Mouse (Mus musculus): Measurements from ENCODE around the gene Dcbld2. TPM values are rescaled to one million over a fixed set of nuclear protein-coding genes. Genes with fewer than 3 reads are reported as not detected.

The Dcbld2 gene
- total RNA-seq, 2 experiments from 2014 or later = 13.1 to 15.8 TPM

- no peak for DNase-seq (ENCODE audit: low spot score in 2 of 2)
Observed at GRCm38 (mm10) chr16:58481906-58482270, 73.6 kb downstream of the Dcbld2 start.

DNA sequence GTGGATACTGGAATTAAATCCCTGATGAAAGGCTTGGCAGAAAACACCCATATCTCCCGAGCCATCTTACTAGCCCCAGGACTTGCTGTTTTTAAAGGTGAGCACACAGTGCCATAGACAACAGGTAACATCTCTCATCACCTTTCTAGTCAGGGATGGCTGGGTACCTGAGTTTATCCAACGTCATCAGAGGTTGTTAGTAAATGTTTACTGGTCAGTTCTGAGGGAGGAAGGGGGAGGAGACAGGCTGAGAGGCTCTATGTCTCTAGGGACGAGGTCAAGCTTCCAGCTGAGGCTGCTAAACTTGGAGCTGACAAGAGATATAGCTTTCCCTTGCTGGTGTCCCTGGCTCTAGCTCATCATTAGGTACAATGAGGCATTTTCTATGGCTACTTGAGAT is 74.1 kb downstream of the Dcbld2 start:
- DNase-seq (ENCODE audit: low spot score in 2 of 2) = no peak

GRCm38 (mm10) chr16:58487861-58488260 is 79.6 kb downstream of the Dcbld2 start:
- DNase-seq (ENCODE audit: low spot score in 2 of 2) = no peak

DNA sequence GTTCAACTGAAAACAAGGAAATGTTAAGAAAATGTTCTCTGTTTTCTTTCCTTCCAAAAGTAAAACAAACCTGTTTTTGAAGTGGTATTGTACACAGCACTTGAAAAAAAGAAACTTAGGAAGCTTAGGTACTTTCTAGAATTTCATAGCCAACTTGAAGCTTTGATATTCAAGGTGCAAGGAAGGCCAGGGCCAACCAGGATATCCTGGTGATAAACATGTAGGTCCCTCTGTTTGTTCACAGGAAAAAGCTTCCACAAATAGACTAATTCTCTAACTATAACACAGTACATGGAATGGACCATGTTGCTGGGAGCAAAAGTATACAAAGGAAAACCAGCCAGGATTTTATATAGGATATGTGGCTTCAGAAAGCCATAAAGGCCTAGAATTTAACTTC is 88.5 kb downstream of the Dcbld2 start:
- DNase-seq (ENCODE audit: low spot score in 2 of 2) = no peak

DNA sequence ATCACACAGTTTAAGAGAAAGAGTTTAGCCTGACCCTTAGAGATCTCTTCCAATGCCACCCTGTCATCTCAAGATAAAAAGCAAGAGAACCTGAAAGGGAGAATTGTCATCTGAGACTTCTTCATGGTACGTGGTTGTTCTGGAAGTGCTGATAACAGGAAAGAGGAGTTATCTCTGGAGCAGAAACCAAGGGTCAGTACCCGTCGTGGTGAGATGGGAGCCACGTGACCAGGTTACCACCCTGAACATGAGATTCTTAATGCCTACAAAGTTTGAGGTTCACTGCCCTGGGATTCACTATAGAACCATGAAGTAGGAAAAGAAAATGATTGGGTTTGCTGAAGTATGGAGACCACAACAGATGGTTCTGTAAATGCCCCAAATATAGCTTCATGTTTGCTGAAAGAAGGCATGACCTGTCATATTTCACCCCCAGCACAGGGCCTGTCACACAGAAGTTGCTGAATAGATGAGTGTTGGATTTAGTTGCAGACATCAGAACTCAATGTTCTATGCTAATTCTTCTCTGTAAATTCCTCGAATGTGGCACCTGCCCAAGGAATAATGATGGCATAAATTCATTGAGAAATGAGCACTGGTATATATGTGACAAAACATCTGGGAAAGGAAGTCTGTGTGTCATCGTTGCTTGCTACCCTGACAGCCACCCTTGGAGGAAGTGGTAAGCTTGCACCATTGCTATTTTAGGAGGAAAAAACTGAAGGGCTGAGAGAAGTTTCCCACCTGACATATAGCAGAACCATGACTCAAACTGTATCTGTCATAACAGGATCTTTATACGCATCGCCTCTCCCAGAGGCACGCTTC is 89.9 kb downstream of the Dcbld2 start:
- DNase-seq (ENCODE audit: low spot score in 2 of 2) = no peak

DNA sequence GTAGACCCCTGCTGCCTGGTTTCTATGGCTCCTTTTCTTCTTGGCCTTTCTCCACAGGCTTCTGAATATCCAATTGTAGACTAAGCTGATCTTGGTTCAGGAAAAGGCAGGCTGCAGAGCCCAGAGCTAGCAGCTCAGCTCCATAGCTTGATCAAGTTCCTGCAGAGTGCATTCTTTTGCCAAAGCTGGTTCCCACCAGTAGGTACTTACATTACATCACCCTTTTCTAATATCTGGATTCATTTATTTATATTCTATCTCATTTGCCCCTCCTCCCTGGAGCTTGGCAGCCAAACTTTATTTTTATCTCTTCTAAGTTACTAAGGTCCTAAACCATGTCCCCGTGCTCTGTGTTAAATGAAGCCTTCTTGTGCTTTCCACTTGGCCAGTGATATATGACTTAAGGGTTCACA is 90.9 kb downstream of the Dcbld2 start:
- no peak for DNase-seq (ENCODE audit: low spot score in 2 of 2)

DNA sequence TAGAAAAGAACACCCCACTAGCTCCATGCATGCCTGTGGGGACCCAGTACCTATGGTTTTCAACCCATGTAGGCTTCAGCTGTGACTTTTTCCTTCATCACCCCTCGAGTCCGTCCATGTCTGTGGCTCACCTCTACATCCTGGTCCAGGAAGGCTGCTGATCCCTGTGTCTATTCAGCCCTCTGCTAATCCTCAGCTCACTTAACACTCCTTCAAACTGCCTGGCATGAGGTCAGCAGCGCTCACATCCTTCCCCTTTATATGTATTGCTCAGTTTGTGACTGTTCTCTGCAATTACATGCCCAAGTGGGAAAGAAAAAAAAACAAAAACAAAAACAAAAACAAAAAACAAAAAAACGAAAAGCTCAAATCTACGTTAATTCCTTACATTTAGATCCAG is 91.4 kb downstream of the Dcbld2 start:
- DNase-seq (ENCODE audit: low spot score in 2 of 2) = no peak

DNA sequence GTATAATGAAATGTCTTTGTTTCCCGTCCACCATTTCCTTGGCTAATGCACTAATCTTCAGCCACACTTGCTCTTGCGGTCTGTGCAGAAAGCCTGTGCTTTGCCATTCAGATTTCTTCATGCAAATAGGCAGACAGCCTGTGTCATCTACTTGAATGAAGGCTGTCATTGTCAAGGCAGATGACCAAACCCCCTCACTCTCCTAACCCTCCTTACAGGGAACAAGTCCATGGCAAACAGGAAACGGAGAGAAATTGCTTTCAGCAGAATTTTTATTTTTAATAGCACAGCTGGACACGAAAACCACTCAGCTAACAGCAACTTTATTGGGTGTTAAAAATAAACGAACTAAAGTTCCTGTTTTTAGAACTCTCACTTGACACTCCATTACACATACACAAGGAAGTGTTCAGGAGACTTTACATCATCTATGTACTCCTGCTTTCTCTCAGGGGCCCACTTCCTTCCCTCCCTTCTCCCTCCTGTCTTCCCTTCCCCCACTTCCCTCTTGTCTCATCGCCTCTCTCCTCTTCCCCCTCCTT is 93.6 kb downstream of the Dcbld2 start:
- no peak for DNase-seq (ENCODE audit: low spot score in 2 of 2)

GRCm38 (mm10) chr16:58502566-58502965 is 94.3 kb downstream of the Dcbld2 start:
- DNase-seq (ENCODE audit: low spot score in 2 of 2) = no peak

- no peak for DNase-seq (ENCODE audit: low spot score in 2 of 2)
Observed at GRCm38 (mm10) chr16:58504945-58505344, 96.7 kb downstream of the Dcbld2 start.

DNA sequence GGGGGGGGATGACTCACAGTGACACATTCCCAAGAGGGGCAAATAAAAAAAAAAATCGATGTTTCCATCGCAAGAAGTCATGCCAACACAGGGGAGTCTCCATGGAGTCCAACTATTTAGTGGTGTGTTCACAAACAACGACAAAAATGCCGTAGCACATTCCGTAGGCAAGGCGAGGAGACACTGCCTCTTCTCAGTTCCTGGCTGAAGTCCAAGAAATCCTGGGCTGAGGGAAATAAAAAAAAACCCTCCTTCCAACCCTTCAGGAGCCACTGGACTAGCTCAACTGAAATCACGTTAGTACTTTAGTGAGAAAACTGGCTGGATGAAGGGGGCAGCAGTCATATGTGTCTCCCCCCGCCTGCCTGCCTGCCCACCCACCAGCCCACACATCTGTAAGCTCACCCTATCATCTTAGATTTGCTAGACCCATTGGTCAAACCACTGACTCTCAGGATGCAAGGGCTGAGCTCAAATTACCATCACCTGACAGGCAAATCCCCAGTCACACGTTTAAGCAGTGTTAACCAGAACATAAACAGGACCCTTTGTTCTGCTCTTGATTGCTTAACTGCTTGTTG is 104.0 kb downstream of the Dcbld2 start:
- no peak for DNase-seq (ENCODE audit: low spot score in 2 of 2)

DNA sequence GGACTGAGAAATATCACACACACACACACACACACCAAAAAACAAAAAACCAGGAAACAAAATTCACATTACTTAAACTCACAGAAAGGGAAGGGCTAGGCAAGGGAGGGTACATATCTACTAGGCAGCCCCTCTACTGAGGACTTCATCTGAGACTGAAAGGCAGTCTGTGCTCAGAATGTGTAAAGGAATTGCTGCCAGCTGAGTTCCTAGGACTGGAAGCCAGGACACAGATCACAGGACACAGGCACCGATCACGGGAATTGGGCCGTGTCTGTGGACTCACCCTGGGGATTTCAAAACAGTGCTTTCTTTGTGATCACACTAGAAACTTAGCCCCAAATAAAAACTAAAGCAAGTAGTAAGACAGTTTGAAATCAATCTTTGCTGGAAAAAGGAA is 104.6 kb downstream of the Dcbld2 start:
- DNase-seq (ENCODE audit: low spot score in 2 of 2) = no peak

DNA sequence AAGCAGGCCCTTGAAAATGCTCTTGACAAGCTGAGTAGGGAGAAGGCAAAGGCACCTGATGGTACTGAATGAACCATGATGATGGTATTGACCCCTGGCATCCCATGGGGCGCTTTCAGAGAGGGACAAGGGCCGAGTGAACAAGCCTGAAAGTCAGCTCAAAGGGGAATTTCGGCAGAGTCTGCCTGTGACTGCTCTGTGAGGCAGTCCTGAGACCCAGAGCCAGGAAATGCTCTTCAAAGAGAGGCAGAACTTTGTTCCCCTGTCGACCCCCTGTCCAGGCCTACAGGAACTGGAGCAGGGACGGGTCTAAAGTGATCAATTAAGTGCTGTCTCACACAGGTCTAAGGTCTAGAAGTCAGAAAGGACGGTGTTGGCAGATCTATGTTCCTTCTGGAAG is 105.5 kb downstream of the Dcbld2 start:
- DNase-seq (ENCODE audit: low spot score in 2 of 2) = no peak

GRCm38 (mm10) chr16:58514565-58514964 is 106.3 kb downstream of the Dcbld2 start:
- DNase-seq (ENCODE audit: low spot score in 2 of 2) = no peak

GRCm38 (mm10) chr16:58516161-58516560 is 107.9 kb downstream of the Dcbld2 start:
- DNase-seq (ENCODE audit: low spot score in 2 of 2) = no peak

GRCm38 (mm10) chr16:58516960-58517798 is 108.9 kb downstream of the Dcbld2 start:
- DNase-seq (ENCODE audit: low spot score in 2 of 2) = no peak

Other genes with a start within 250 kb of the Dcbld2 start
- gene St3gal6, start 115.8 kb downstream of the Dcbld2 start, total RNA-seq (2021) = 10 to 100 TPM; 12.1 to 20.3 TPM
- gene Gm813, start 208.5 kb downstream of the Dcbld2 start, total RNA-seq (2021) = not detected
- not detected for gene E330017A01Rik, start 230.3 kb downstream of the Dcbld2 start, total RNA-seq (2021)

Measured in adrenal gland, postnatal 4 days (tissue).